Mouse (Mus musculus) liver, embryonic 14.5 days (tissue): Measurements from ENCODE around the gene Tnnc1. TPM values are rescaled to one million over a fixed set of nuclear protein-coding genes. Genes with fewer than 3 reads are reported as not detected.

Source experiments
- ATAC-seq: fragments of 200-750 bp; cut with Nextera tagmentation; 2 replicates; pipeline ENCODE4 v1.8.0; 2017; ENCODE audit warnings: moderate number of reproducible peaks, mild to moderate bottlenecking, moderate library complexity; ENCODE audit not compliant: insufficient read depth
- DNase-seq, 3 experiments: peaks; one replicate each; pipeline ENCODE4 v3.0.0-alpha.2; 2012 to 2013; ENCODE audit warnings: low read depth in 3 of 3, low spot score in 3 of 3
- H3K27ac ChIP-seq: fragments of 300-500 bp; sonication (generic); 2 replicates; pipeline ENCODE4 v1.5.1; 2014; ENCODE audit warnings: moderate library complexity, mild to moderate bottlenecking, control low read depth, inconsistent platforms
- H3K27me3 ChIP-seq: fragments of 300-500 bp; sonication (generic); 2 replicates; pipeline ENCODE4 v1.6.1; 2014; ENCODE audit warnings: mild to moderate bottlenecking, low read length, moderate library complexity; ENCODE audit not compliant: control insufficient read depth, insufficient read depth
- H3K36me3 ChIP-seq: fragments of 300-500 bp; sonication (generic); replicated peaks from 2 replicates; pipeline ENCODE4 v1.6.1; 2014; ENCODE audit warnings: low read depth; ENCODE audit not compliant: control insufficient read depth, insufficient read depth
- H3K4me1 ChIP-seq, 2 experiments: fragments of 200-500 bp in 1 of 2; fragments of 300-500 bp in 1 of 2; sonication (generic) in 1 of 2; replicated peaks; 2 replicates each; pipeline ENCODE4 v1.6.1; 2012 to 2014; ENCODE audit warnings: antibody characterized with exemption in 1 of 2, inconsistent platforms in 1 of 2, low read length in 1 of 2; ENCODE audit not compliant: control insufficient read depth in 2 of 2, insufficient read depth in 2 of 2
- H3K4me2 ChIP-seq: fragments of 300-500 bp; sonication (generic); 2 replicates; pipeline ENCODE4 v1.6.1; 2014; ENCODE audit warnings: low read depth, mild to moderate bottlenecking, control low read depth, moderate library complexity
- H3K4me3 ChIP-seq, 2 experiments: fragments of 200-500 bp in 1 of 2; fragments of 300-500 bp in 1 of 2; sonication (generic) in 1 of 2; 2 replicates each; pipeline ENCODE4 v1.5.1; 2012 to 2014; ENCODE audit warnings: low read depth in 2 of 2, low read length in 2 of 2, mild to moderate bottlenecking in 2 of 2, control low read depth in 1 of 2, inconsistent platforms in 1 of 2, moderate library complexity in 1 of 2; ENCODE audit not compliant: insufficient read depth in 1 of 2
- H3K9ac ChIP-seq: fragments of 300-500 bp; sonication (generic); replicated peaks from 2 replicates; pipeline ENCODE4 v1.6.1; 2014; ENCODE audit warnings: mild to moderate bottlenecking, control low read depth, moderate library complexity
- H3K9me3 ChIP-seq: fragments of 300-500 bp; sonication (generic); 2 replicates; pipeline ENCODE4 v1.6.1; 2016; ENCODE audit warnings: low read length, mixed read lengths; ENCODE audit not compliant: control insufficient read depth
- CTCF ChIP-seq: IDR thresholded peaks from 2 replicates; pipeline ENCODE4 v1.5.1; 2016; ENCODE audit warnings: antibody characterized with exemption, low read depth, control low read depth
- EP300 ChIP-seq: IDR thresholded peaks from 2 replicates; pipeline ENCODE4 v1.6.1; 2016; ENCODE audit warnings: antibody characterized with exemption, low read depth
- WGBS: fragments of 180-500 bp; shearing (Covaris S2); extraction: QIAGEN DNeasy Blood & Tissue Kit; methylation state at CpG from one replicate; pipeline ENCODE4 v1.1.7; 2014; ENCODE audit not compliant: insufficient replicate concordance; 5-methylcytosine and 5-hydroxymethylcytosine counted together
- polyA plus RNA-seq, 2 experiments: library from polyadenylated mRNA; depleted of rRNA in 1 of 2; stranded (reverse) in 1 of 2; unstranded in 1 of 2; fragments of >200 nt; fragmentation: Nextera tagmentation in 1 of 2; extraction: Ambion mirVana in 1 of 2; gene quantifications; 2 replicates each; pipeline versions ENCODE4 v1.2.1 to v1.2.3; 2012 to 2014

The Tnnc1 gene
- polyA plus RNA-seq, 2 experiments, result 22.2 to 41.2 TPM

DNA sequence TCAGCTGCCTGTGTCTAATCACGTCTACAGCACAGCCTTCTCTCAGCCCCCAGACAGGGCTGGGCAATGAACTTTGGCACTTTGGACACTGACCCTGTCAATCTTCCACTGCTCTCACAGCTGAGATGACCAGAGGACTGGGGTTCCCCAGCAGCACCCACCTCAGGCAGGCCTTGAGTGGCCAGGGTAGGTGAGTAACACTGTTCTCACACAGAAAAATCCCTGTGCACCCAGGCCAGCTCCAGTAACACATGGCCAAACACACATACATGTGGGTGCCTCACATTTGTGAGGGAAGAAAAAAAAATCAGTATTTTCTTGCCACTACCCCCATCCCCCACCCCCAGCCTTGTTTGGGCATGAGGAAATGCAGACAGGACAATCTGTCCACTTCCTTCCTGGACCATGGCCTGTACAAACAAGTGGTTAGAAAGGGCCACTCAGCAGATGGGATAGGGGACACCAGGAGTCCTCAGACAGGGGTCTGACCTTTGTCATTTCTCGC, 25.3 kb upstream of the Tnnc1 start:
- Histone ChIP-seq H3K36me3 (peaks cover 58% of the 10 kb centered on the region), H3K9me3 (no peaks in the 10 kb centered on the region), H3K9ac (no peak overlapping the region), H3K4me2 (no peak overlapping the region), H3K4me3 (no peak overlapping the region), H3K27ac (no peak overlapping the region), H3K4me1 (peaks cover 0 to 15% of the 10 kb centered on the region in 2 experiments; a peak in 2 of 4 replicates), H3K27me3 (no peaks in the 10 kb centered on the region)
- DNase-seq (no peak), ATAC-seq (peak; percentile 56)
- 61% methylated on average over 2 of the region's 2 CpGs for WGBS
- TF ChIP-seq EP300 (no peak), CTCF (no peak)

DNA sequence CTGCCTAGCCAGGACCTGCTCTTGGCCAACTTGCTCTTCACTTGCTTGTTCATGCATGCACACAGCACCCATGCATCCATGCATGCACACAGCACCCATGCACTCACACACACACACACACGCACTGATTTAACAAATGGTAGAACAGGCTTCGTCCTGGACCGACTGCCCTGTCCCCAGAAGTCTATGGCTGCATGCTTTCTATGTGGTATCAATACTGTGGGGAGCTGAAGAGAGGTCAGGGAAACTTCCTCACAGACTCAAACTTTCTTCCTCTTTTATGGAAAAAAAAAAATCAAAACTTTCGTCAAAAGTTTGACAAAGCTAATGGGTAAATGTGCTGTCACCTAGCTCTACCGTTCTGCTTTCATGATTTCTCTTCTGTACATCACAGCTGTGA, 24.6 kb upstream of the Tnnc1 start:
- no peak overlapping the region for H3K27ac ChIP-seq
- DNase-seq, result no peak
- H3K9me3 ChIP-seq, result no peaks in the 10 kb centered on the region
- TF ChIP-seq EP300, result no peak
- TF ChIP-seq CTCF, result no peak
- peaks cover 0 to 15% of the 10 kb centered on the region in 2 experiments; a peak in 2 of 4 replicates for H3K4me1 ChIP-seq
- no peak overlapping the region for H3K4me2 ChIP-seq
- H3K9ac ChIP-seq, result no peak overlapping the region
- no peaks in the 10 kb centered on the region for H3K27me3 ChIP-seq
- H3K36me3 ChIP-seq, result peaks cover 64% of the 10 kb centered on the region
- ATAC-seq, result no peak
- WGBS, result 64% methylated on average over 5 of the region's 5 CpGs
- no peak overlapping the region for H3K4me3 ChIP-seq

GRCm38 (mm10) chr14:31184195-31184594, 23.9 kb upstream of the Tnnc1 start:
- peaks cover 0 to 15% of the 10 kb centered on the region in 2 experiments; a peak in 2 of 4 replicates for H3K4me1 ChIP-seq
- no peak overlapping the region for H3K4me3 ChIP-seq
- no peaks in the 10 kb centered on the region for H3K27me3 ChIP-seq
- no peak for DNase-seq
- no peak for ATAC-seq
- peaks cover 66% of the 10 kb centered on the region for H3K36me3 ChIP-seq
- no peak overlapping the region for H3K4me2 ChIP-seq
- TF ChIP-seq EP300 (no peak), CTCF (no peak)
- H3K27ac ChIP-seq, result no peak overlapping the region
- H3K9me3 ChIP-seq, result no peaks in the 10 kb centered on the region
- H3K9ac ChIP-seq, result no peak overlapping the region
- WGBS, result 86% methylated on average over 12 of the region's 12 CpGs

- no peak overlapping the region for H3K4me3 ChIP-seq
- no peak overlapping the region for H3K27ac ChIP-seq
- no peaks in the 10 kb centered on the region for H3K27me3 ChIP-seq
- DNase-seq (no peak), ATAC-seq (no peak)
- no peak overlapping the region for H3K9ac ChIP-seq
- peaks cover 0 to 15% of the 10 kb centered on the region in 2 experiments; a peak in 2 of 4 replicates for H3K4me1 ChIP-seq
- no peaks in the 10 kb centered on the region for H3K9me3 ChIP-seq
- peaks cover 71% of the 10 kb centered on the region for H3K36me3 ChIP-seq
- H3K4me2 ChIP-seq, result no peak overlapping the region
- TF ChIP-seq EP300 (no peak), CTCF (no peak)
- WGBS, result 73% methylated on average over 4 of the region's 4 CpGs
Measured at GRCm38 (mm10) chr14:31186656-31187055, 21.5 kb upstream of the Tnnc1 start.

DNA sequence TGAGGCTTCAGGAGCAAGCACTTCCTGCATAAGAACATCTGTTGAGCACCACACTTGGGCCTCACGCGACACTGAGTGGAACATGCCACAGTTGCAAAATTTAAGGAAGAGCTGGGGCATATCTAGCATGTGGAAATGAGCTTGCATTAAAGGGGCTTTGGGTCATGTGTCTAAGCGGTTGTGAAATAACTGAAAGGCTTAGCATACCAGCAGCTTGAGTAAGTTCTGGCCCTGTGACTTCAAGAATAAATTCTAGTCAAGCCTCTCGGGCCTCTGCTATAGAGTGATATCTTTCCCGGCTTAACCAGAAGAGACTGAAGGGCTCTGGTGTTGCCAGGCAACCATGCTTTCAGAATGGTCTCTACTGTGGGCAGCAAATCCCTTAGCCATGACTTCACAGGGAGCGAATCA, 19.3 kb upstream of the Tnnc1 start:
- Histone ChIP-seq H3K9ac (no peak overlapping the region), H3K27ac (no peak overlapping the region; the same call in 1 of the 2 replicates), H3K9me3 (no peaks in the 10 kb centered on the region), H3K4me1 (no peaks in the 10 kb centered on the region), H3K4me2 (no peak overlapping the region), H3K27me3 (no peaks in the 10 kb centered on the region), H3K4me3 (no peak overlapping the region), H3K36me3 (peaks cover 78% of the 10 kb centered on the region)
- TF ChIP-seq CTCF, result no peak
- no peak for TF ChIP-seq EP300
- ATAC-seq (peak; percentile 17; the same call in 1 of the 2 replicates), DNase-seq (no peak)
- 70% methylated on average over 6 of the region's 6 CpGs for WGBS
